Mouse (Mus musculus) C2C12 (cell line): ENCODE results near the gene Gm10272. TPM values are rescaled to one million over a fixed set of nuclear protein-coding genes. Genes with fewer than 3 reads are reported as not detected.
A peak's percentile ranks its signal among the peaks of the same experiment; 100 is the strongest.
"Not testable (repeated sequence)": the region's sequence is repeated elsewhere in the genome, so short reads cannot be mapped to it uniquely, and the experiment has no call there.

ENCODE experiments used
- H3K27me3 ChIP-seq: one replicate; pipeline ENCODE4 v1.6.1; 2011; ENCODE audit not compliant: control insufficient read depth, insufficient read depth, insufficient read length
- H3K36me3 ChIP-seq: one replicate; pipeline ENCODE4 v1.6.1; 2011; ENCODE audit not compliant: control insufficient read depth, insufficient read depth
- H3K4me3 ChIP-seq: one replicate; pipeline ENCODE4 v1.5.1; 2011; ENCODE audit warnings: mild to moderate bottlenecking, control low read depth; ENCODE audit not compliant: poor library complexity, insufficient read depth, severe bottlenecking
- H3K79me2 ChIP-seq: one replicate; pipeline ENCODE4 v1.6.1; 2011; ENCODE audit not compliant: control insufficient read depth, insufficient read depth
- H3K79me3 ChIP-seq: one replicate; pipeline ENCODE4 v1.6.1; 2011; ENCODE audit warnings: low read depth, control low read depth
- H3ac ChIP-seq: one replicate; pipeline ENCODE3; 2011; ENCODE audit warnings: low read depth; ENCODE audit not compliant: control insufficient read depth, insufficient read length
- CEBPB ChIP-seq: IDR thresholded peaks from one replicate; pipeline ENCODE4 v1.6.1; 2011; ENCODE audit warnings: low read depth, mild to moderate bottlenecking, control low read depth, moderate library complexity
- CTCF ChIP-seq: IDR thresholded peaks from one replicate; pipeline ENCODE4 v1.5.1; 2011; ENCODE audit not compliant: control insufficient read depth, insufficient read depth, insufficient read length
- FOSL1 ChIP-seq: IDR thresholded peaks from one replicate; pipeline ENCODE4 v1.8.0; 2011; ENCODE audit warnings: mild to moderate bottlenecking, low read length; ENCODE audit not compliant: poor library complexity, insufficient read depth, severe bottlenecking
- MAX ChIP-seq: IDR thresholded peaks from one replicate; pipeline ENCODE4 v1.6.1; 2011; ENCODE audit warnings: mild to moderate bottlenecking, control low read depth
- MYOD1 ChIP-seq: IDR thresholded peaks from one replicate; pipeline ENCODE4 v1.6.1; 2011; ENCODE audit warnings: low read depth; ENCODE audit not compliant: control insufficient read depth, insufficient read length
- MYOG ChIP-seq: IDR thresholded peaks from one replicate; pipeline ENCODE4 v1.6.1; 2011; ENCODE audit not compliant: control insufficient read depth, insufficient read length; ENCODE audit errors: extremely low read depth
- USF1 ChIP-seq: IDR thresholded peaks from one replicate; pipeline ENCODE4 v1.6.1; 2011; ENCODE audit warnings: low read depth, mild to moderate bottlenecking, control low read depth, moderate library complexity
- polyA plus RNA-seq: library from polyadenylated mRNA; unstranded; fragments of >200 nt; fragmentation: generic; extraction: Trizol; gene quantifications from one replicate; pipeline ENCODE4 v1.2.1, GENCODE M21; 2012; ENCODE audit warnings: missing spikeins

Gm10272 gene
- polyA plus RNA-seq, 1 experiment: not detected

GRCm38 (mm10) chr10:77685895-77686664 is 20.3 kb upstream of the Gm10272 start, which contains the start of gene Tspear:
Tspear (plus strand) TSS chr10:77686569.
- no peak for TF ChIP-seq CTCF
- Histone ChIP-seq H3ac (no peak within 1 kb of the TSS), H3K79me3 (no peaks in the 10 kb centered on the region), H3K36me3 (no peaks in the 10 kb centered on the region), H3K27me3 (peaks cover 91% of the 10 kb centered on the region), H3K79me2 (no peaks in the 10 kb centered on the region), H3K4me3 (no peak within 1 kb of the TSS)

- H3K36me3 ChIP-seq: no peaks in the 10 kb centered on the region
- no peaks in the 10 kb centered on the region for H3K79me3 ChIP-seq
- peaks cover 95% of the 10 kb centered on the region for H3K27me3 ChIP-seq
- no peaks in the 10 kb centered on the region for H3K79me2 ChIP-seq
- no peak overlapping the region for H3K4me3 ChIP-seq
- TF ChIP-seq USF1 (no peak), MYOD1 (no peak), FOSL1 (no peak), MAX (no peak), CTCF (no peak), CEBPB (no peak), MYOG (no peak)
- no peak overlapping the region for H3ac ChIP-seq
Observed at GRCm38 (mm10) chr10:77687021-77687420, 19.4 kb upstream of the Gm10272 start.

- not testable (repeated sequence) for H3K36me3 ChIP-seq, H3K4me3 ChIP-seq, H3ac ChIP-seq, H3K79me3 ChIP-seq, H3K79me2 ChIP-seq
- H3K27me3 ChIP-seq: peaks cover 86% of the 10 kb centered on the region
- TF ChIP-seq MYOD1: peak; percentile 62
Observed at GRCm38 (mm10) chr10:77690356-77690807, 16.0 kb upstream of the Gm10272 start, which contains the start of gene Gm19402. Gm19402 (minus strand) TSS chr10:77690757.

- Histone ChIP-seq H3K4me3 (no peak within 1 kb of the TSS), H3ac (no peak within 1 kb of the TSS), H3K27me3 (peaks cover 24% of the 10 kb centered on the region), H3K79me2 (no peaks in the 10 kb centered on the region), H3K79me3 (no peaks in the 10 kb centered on the region), H3K36me3 (no peaks in the 10 kb centered on the region)
- TF ChIP-seq FOSL1: no peak
- TF ChIP-seq MYOG: no peak
- no peak for TF ChIP-seq MYOD1
- no peak for TF ChIP-seq CTCF
- TF ChIP-seq USF1: no peak
- TF ChIP-seq CEBPB: no peak
- no peak for TF ChIP-seq MAX
Observed at GRCm38 (mm10) chr10:77697133-77697532, 9.3 kb upstream of the Gm10272 start, which contains the start of gene Gm9508. Gm9508 (minus strand) TSS chr10:77697233.

- no peaks in the 10 kb centered on the region for H3K79me3 ChIP-seq
Observed at GRCm38 (mm10) chr10:77709831-77710230, 3.4 kb downstream of the Gm10272 start.

GRCm38 (mm10) chr10:77711157-77711556 is 4.7 kb downstream of the Gm10272 start, which contains the start of gene Gm10024:
Gm10024 (plus strand) TSS chr10:77711457.
- H3K4me3 ChIP-seq, H3K27me3 ChIP-seq, H3K36me3 ChIP-seq, H3ac ChIP-seq, H3K79me2 ChIP-seq, H3K79me3 ChIP-seq: not testable (repeated sequence)

More at GRCm38 (mm10) chr10:77709831-77710230, 3.4 kb downstream of the Gm10272 start:
- TF ChIP-seq CEBPB (no peak), MAX (no peak), MYOG (no peak), FOSL1 (no peak), MYOD1 (no peak)
- no peaks in the 10 kb centered on the region for H3K36me3 ChIP-seq
- peaks cover 5% of the 10 kb centered on the region for H3K27me3 ChIP-seq
- H3K4me3 ChIP-seq: no peak overlapping the region
- no peaks in the 10 kb centered on the region for H3K79me2 ChIP-seq
- no peak overlapping the region for H3ac ChIP-seq

GRCm38 (mm10) chr10:77713734-77714133 is 7.3 kb downstream of the Gm10272 start:
- Histone ChIP-seq H3ac (no peak overlapping the region), H3K27me3 (peaks cover 5% of the 10 kb centered on the region), H3K79me2 (no peaks in the 10 kb centered on the region), H3K79me3 (no peaks in the 10 kb centered on the region), H3K4me3 (no peak overlapping the region), H3K36me3 (no peaks in the 10 kb centered on the region)
- TF ChIP-seq USF1 (no peak), MYOD1 (no peak)
